Mouse (Mus musculus) MEL (cell line): ENCODE measurements around the gene Tlk1. TPM values are rescaled to one million over a fixed set of nuclear protein-coding genes. Genes with fewer than 3 reads are reported as not detected.

Experiments used
- DNase-seq: peaks from one replicate; pipeline ENCODE4 v3.0.0; 2011; ENCODE audit warnings: low read depth, low spot score
- H3K27ac ChIP-seq: 2 replicates; pipeline ENCODE4 v1.5.1; 2012; ENCODE audit warnings: low read depth, mild to moderate bottlenecking, control low read depth, low read length, moderate library complexity; ENCODE audit not compliant: control insufficient read depth
- H3K27me3 ChIP-seq, 2 experiments: fragments of 150-350 bp in 1 of 2; sonication (generic) in 1 of 2; 2 replicates each; pipeline ENCODE4 v1.6.1; 2012; ENCODE audit warnings: low read length in 2 of 2, mild to moderate bottlenecking in 2 of 2, improper control_type of control experiment in 1 of 2, moderate library complexity in 1 of 2; ENCODE audit not compliant: insufficient read depth in 2 of 2, control insufficient read depth in 1 of 2
- H3K36me3 ChIP-seq, 2 experiments: 2 replicates each; pipeline ENCODE4 v1.6.1; 2012 to 2014; ENCODE audit warnings: low read length in 2 of 2, improper control_type of control experiment in 1 of 2, inconsistent platforms in 1 of 2, mild to moderate bottlenecking in 1 of 2; ENCODE audit not compliant: insufficient read depth in 2 of 2, control insufficient read depth in 1 of 2
- H3K4me1 ChIP-seq, 2 experiments: fragments of 150-350 bp in 1 of 2; sonication (generic) in 1 of 2; 2 replicates each; pipeline ENCODE4 v1.6.1; 2012; ENCODE audit warnings: low read length in 2 of 2, improper control_type of control experiment in 1 of 2, mild to moderate bottlenecking in 1 of 2; ENCODE audit not compliant: insufficient read depth in 2 of 2, control insufficient read depth in 1 of 2
- H3K4me3 ChIP-seq, 2 experiments: fragments of 150-350 bp in 1 of 2; sonication (generic) in 1 of 2; 2 replicates each; pipeline ENCODE4 v1.5.1; 2012; ENCODE audit warnings: low read depth in 2 of 2, low read length in 2 of 2, mild to moderate bottlenecking in 2 of 2, moderate library complexity in 2 of 2, control low read depth in 1 of 2, improper control_type of control experiment in 1 of 2; ENCODE audit not compliant: control insufficient read depth in 1 of 2, insufficient read depth in 1 of 2
- H3K79me2 ChIP-seq: 2 replicates; pipeline ENCODE4 v1.6.1; 2012; ENCODE audit warnings: mild to moderate bottlenecking, low read length, moderate library complexity; ENCODE audit not compliant: control insufficient read depth, poor library complexity, insufficient read depth
- H3K9ac ChIP-seq: 2 replicates; pipeline ENCODE4 v1.6.1; 2012; ENCODE audit warnings: low read depth, mild to moderate bottlenecking, control low read depth, low read length, moderate library complexity; ENCODE audit not compliant: control insufficient read depth, poor library complexity, severe bottlenecking
- H3K9me3 ChIP-seq: fragments of 150-350 bp; sonication (generic); replicated peaks from 2 replicates; pipeline ENCODE4 v1.6.1; 2012; ENCODE audit warnings: mild to moderate bottlenecking, low read length, improper control_type of control experiment, moderate library complexity; ENCODE audit not compliant: insufficient read depth
- CHD1 ChIP-seq: IDR thresholded peaks from 2 replicates; pipeline ENCODE4 v1.6.1; 2012; ENCODE audit warnings: low read depth, mild to moderate bottlenecking, inconsistent platforms, low read length, improper control_type of control experiment
- CHD2 ChIP-seq: IDR thresholded peaks from 2 replicates; pipeline ENCODE4 v1.6.1; 2011; ENCODE audit warnings: low read length, improper control_type of control experiment
- CTCF ChIP-seq, 3 experiments: IDR thresholded peaks in 2 of 3; conservative IDR thresholded peaks in 1 of 3; 2 replicates each; pipeline ENCODE4 v1.5.1; 2011 to 2012; ENCODE audit warnings: low read length in 3 of 3, low read depth in 2 of 3, mild to moderate bottlenecking in 2 of 3, improper control_type of control experiment in 1 of 3, inconsistent platforms in 1 of 3, mixed read lengths in 1 of 3, moderate library complexity in 1 of 3; ENCODE audit not compliant: control insufficient read depth in 1 of 3, insufficient read depth in 1 of 3, poor library complexity in 1 of 3, severe bottlenecking in 1 of 3
- E2F4 ChIP-seq: IDR thresholded peaks from 2 replicates; pipeline ENCODE4 v1.6.1; 2011; ENCODE audit warnings: low read depth, low read length, improper control_type of control experiment, borderline replicate concordance
- EP300 ChIP-seq, 2 experiments: IDR thresholded peaks; 2 replicates each; pipeline ENCODE4 v1.6.1; 2011; ENCODE audit warnings: improper control_type of control experiment in 2 of 2, low read length in 2 of 2, low read depth in 1 of 2, mild to moderate bottlenecking in 1 of 2
- ETS1 ChIP-seq: IDR thresholded peaks from 2 replicates; pipeline ENCODE4 v1.6.1; 2012; ENCODE audit warnings: low read depth, mild to moderate bottlenecking, inconsistent platforms, low read length, improper control_type of control experiment, moderate library complexity
- GABPA ChIP-seq: IDR thresholded peaks from 2 replicates; pipeline ENCODE4 v1.6.1; 2012; ENCODE audit warnings: low read depth, mild to moderate bottlenecking, inconsistent platforms, low read length, improper control_type of control experiment, moderate library complexity
- GATA1 ChIP-seq: IDR thresholded peaks from 2 replicates; pipeline ENCODE4 v1.6.1; 2011; ENCODE audit warnings: low read depth, low read length, improper control_type of control experiment
- HCFC1 ChIP-seq: IDR thresholded peaks from 2 replicates; pipeline ENCODE4 v1.6.1; 2012; ENCODE audit warnings: low read depth, mild to moderate bottlenecking, inconsistent platforms, low read length, improper control_type of control experiment, moderate library complexity
- JUND ChIP-seq: IDR thresholded peaks from 2 replicates; pipeline ENCODE4 v1.6.1; 2011; ENCODE audit warnings: low read depth, mild to moderate bottlenecking, improper control_type of control experiment, low read length
- MAX ChIP-seq: IDR thresholded peaks from 2 replicates; pipeline ENCODE4 v1.6.1; 2011; ENCODE audit warnings: low read length, improper control_type of control experiment
- MAZ ChIP-seq: IDR thresholded peaks from 2 replicates; pipeline ENCODE4 v1.6.1; 2012; ENCODE audit warnings: low read depth, mild to moderate bottlenecking, inconsistent platforms, low read length, improper control_type of control experiment
- MEF2A ChIP-seq: IDR thresholded peaks from 2 replicates; pipeline ENCODE4 v1.6.1; 2014; ENCODE audit warnings: low read depth, mild to moderate bottlenecking, inconsistent platforms, low read length, improper control_type of control experiment; ENCODE audit not compliant: poor library complexity, insufficient replicate concordance, severe bottlenecking; ENCODE audit errors: extremely low read depth
- MXI1 ChIP-seq: IDR thresholded peaks from 2 replicates; pipeline ENCODE4 v1.6.1; 2011; ENCODE audit warnings: mild to moderate bottlenecking, low read depth, low read length, improper control_type of control experiment
- MYB ChIP-seq: IDR thresholded peaks from 2 replicates; pipeline ENCODE4 v1.6.1; 2011; ENCODE audit warnings: mild to moderate bottlenecking, low read depth, low read length, improper control_type of control experiment
- MYC ChIP-seq: IDR thresholded peaks from 2 replicates; pipeline ENCODE4 v1.6.1; 2011; ENCODE audit warnings: low read depth, mild to moderate bottlenecking, low read length, improper control_type of control experiment, moderate library complexity
- NELFE ChIP-seq: IDR thresholded peaks from 2 replicates; pipeline ENCODE4 v1.6.1; 2011; ENCODE audit warnings: low read depth, low read length, improper control_type of control experiment
- NRF1 ChIP-seq: IDR thresholded peaks from 2 replicates; pipeline ENCODE4 v1.6.1; 2014; ENCODE audit warnings: low read depth, mild to moderate bottlenecking, inconsistent platforms, low read length, improper control_type of control experiment, moderate library complexity; ENCODE audit not compliant: poor library complexity, insufficient read depth, severe bottlenecking
- POLR2A ChIP-seq, 2 experiments: IDR thresholded peaks; 2 replicates each; pipeline ENCODE4 v1.6.1; 2011 to 2012; ENCODE audit warnings: low read length in 2 of 2, mild to moderate bottlenecking in 2 of 2, control low read depth in 1 of 2, improper control_type of control experiment in 1 of 2, low read depth in 1 of 2, moderate library complexity in 1 of 2; ENCODE audit not compliant: control insufficient read depth in 1 of 2, insufficient read depth in 1 of 2, poor library complexity in 1 of 2
- POLR2AphosphoS2 ChIP-seq: IDR thresholded peaks from 2 replicates; pipeline ENCODE4 v1.6.1; 2011; ENCODE audit warnings: low read length, improper control_type of control experiment
- POLR2AphosphoS5 ChIP-seq: IDR thresholded peaks from 2 replicates; pipeline ENCODE4 v1.6.1; 2012; ENCODE audit warnings: low read depth, borderline replicate concordance, mild to moderate bottlenecking, inconsistent platforms, low read length, moderate library complexity, mixed read lengths
- RCOR1 ChIP-seq: IDR thresholded peaks from 2 replicates; pipeline ENCODE4 v1.6.1; 2012; ENCODE audit warnings: low read depth, mild to moderate bottlenecking, inconsistent platforms, low read length, improper control_type of control experiment
- TBP ChIP-seq: IDR thresholded peaks from 2 replicates; pipeline ENCODE4 v1.8.0; 2011; ENCODE audit warnings: low read depth, low read length, improper control_type of control experiment
- TCF12 ChIP-seq: IDR thresholded peaks from 2 replicates; pipeline ENCODE4 v1.6.1; 2014; ENCODE audit warnings: low read depth, mild to moderate bottlenecking, inconsistent platforms, low read length, improper control_type of control experiment, moderate library complexity
- UBTF ChIP-seq: IDR thresholded peaks from 2 replicates; pipeline ENCODE4 v1.6.1; 2012; ENCODE audit warnings: low read depth, mild to moderate bottlenecking, inconsistent platforms, low read length, improper control_type of control experiment, moderate library complexity, borderline replicate concordance; ENCODE audit not compliant: insufficient read depth
- USF1 ChIP-seq: IDR thresholded peaks from 2 replicates; pipeline ENCODE4 v1.6.1; 2014; ENCODE audit warnings: low read depth, mild to moderate bottlenecking, inconsistent platforms, low read length, improper control_type of control experiment, moderate library complexity
- USF2 ChIP-seq, 2 experiments: IDR thresholded peaks; 2 replicates each; pipeline ENCODE4 v1.6.1; 2011 to 2012; ENCODE audit warnings: improper control_type of control experiment in 2 of 2, low read length in 2 of 2, borderline replicate concordance in 1 of 2, inconsistent platforms in 1 of 2, low read depth in 1 of 2, mild to moderate bottlenecking in 1 of 2; ENCODE audit not compliant: insufficient read depth in 1 of 2
- ZKSCAN1 ChIP-seq: IDR thresholded peaks from 2 replicates; pipeline ENCODE4 v1.6.1; 2012; ENCODE audit warnings: low read depth, mild to moderate bottlenecking, inconsistent platforms, low read length, improper control_type of control experiment, moderate library complexity
- ZNF384 ChIP-seq: IDR thresholded peaks from 2 replicates; pipeline ENCODE4 v1.6.1; 2012; ENCODE audit warnings: low read depth, mild to moderate bottlenecking, inconsistent platforms, low read length, improper control_type of control experiment
- polyA plus RNA-seq, 2 experiments: library from polyadenylated mRNA; stranded (reverse) in 1 of 2; unstranded in 1 of 2; fragments of >175 nt in 1 of 2; fragments of >200 nt in 1 of 2; gene quantifications; 2 replicates each; pipeline versions ENCODE4 v1.2.1 to v1.2.4; 2012; ENCODE audit warnings: low replicate concordance in 2 of 2, low read depth in 1 of 2; ENCODE audit not compliant: insufficient read length in 2 of 2, insufficient read depth in 1 of 2, missing spikeins in 1 of 2
- total RNA-seq: library from RNA; depleted of rRNA; stranded (reverse); fragments of 300-350 nt; gene quantifications from 2 replicates; pipeline ENCODE4 v1.2.3, GENCODE M21; 2012

Tlk1 gene
- total and polyA plus RNA-seq, 3 experiments, result 20.5 to 57.0 (median 56.6) TPM

DNA sequence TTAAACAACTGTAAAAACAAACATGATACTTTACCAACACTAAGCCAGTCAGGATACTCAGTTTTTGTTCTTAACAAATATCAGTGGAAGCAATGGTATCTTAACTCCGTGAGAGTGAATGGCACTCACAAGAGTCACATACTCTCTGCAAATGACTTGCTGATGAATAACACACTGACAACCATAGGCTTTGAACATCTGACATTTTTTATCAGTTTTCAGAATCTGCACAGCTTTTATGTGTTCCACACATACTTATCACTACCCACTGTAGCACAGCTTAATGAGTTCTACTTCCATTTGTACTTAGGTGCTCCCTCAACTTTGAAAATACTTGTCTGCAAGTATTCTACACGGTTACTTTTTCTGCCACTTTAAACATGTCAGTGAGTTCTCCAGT is 35.3 kb downstream of the Tlk1 start:
- H3K9me3 ChIP-seq, result no peaks in the 10 kb centered on the region
- DNase-seq, result no peak
- no peaks in the 10 kb centered on the region for H3K27me3 ChIP-seq
- no peak overlapping the region for H3K9ac ChIP-seq
- H3K27ac ChIP-seq, result no peak overlapping the region
- H3K4me3 ChIP-seq, result no peak overlapping the region
- no peak for TF ChIP-seq RCOR1
- TF ChIP-seq MXI1, result no peak
- TF ChIP-seq POLR2AphosphoS2, result no peak
- TF ChIP-seq GABPA, result no peak
- no peak for TF ChIP-seq EP300 (IDR thresholded peaks at IDR 0.05; ENCODE audit: low read depth in 1 of 2, low read length in 2 of 2)
- TF ChIP-seq MEF2A, result no peak
- TF ChIP-seq USF1, result no peak
- no peak for TF ChIP-seq USF2 (IDR thresholded peaks at IDR 0.05; ENCODE audit: borderline replicate concordance in 1 of 2, insufficient read depth in 1 of 2, low read depth in 1 of 2, low read length in 2 of 2)
- H3K4me1 ChIP-seq, result peaks cover 0 to 26% of the 10 kb centered on the region in 2 experiments; a peak in 3 of 4 replicates
- H3K79me2 ChIP-seq, result peaks cover 36% of the 10 kb centered on the region
- peaks cover 10 to 30% of the 10 kb centered on the region in 2 experiments for H3K36me3 ChIP-seq

DNA sequence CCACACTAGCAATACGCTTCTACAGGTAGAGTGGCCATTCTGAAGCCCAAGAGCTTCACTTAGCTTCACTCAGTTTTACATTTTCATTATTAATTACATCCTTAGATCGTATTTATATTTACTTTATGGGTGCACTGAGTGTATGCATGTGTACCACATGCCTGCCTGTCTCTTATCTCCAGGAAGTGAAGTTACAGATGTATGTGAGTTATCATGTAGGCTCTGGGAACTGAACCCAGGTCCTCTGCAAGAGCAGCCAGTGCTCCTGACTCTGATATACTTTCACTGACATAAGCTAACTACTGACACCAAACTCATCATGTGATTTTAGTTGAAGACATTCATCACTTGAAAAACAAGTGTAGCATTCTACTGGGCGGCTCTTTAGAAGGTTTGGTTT is 36.2 kb downstream of the Tlk1 start:
- H3K9ac ChIP-seq, result no peak overlapping the region
- peaks cover 35% of the 10 kb centered on the region for H3K79me2 ChIP-seq
- H3K4me3 ChIP-seq, result no peak overlapping the region
- peaks cover 0 to 26% of the 10 kb centered on the region in 2 experiments; a peak in 3 of 4 replicates for H3K4me1 ChIP-seq
- no peaks in the 10 kb centered on the region for H3K9me3 ChIP-seq
- peak; percentile 45 for DNase-seq
- no peaks in the 10 kb centered on the region for H3K27me3 ChIP-seq
- H3K27ac ChIP-seq, result no peak overlapping the region
- peaks cover 9 to 30% of the 10 kb centered on the region in 2 experiments for H3K36me3 ChIP-seq
- peak; percentile 45; the same call in 1 of the 2 replicates for TF ChIP-seq GATA1
- no peak for TF ChIP-seq UBTF
- TF ChIP-seq USF1, result peak; percentile 34; the same call in 1 of the 2 replicates
- no peak for TF ChIP-seq NELFE
- TF ChIP-seq E2F4, result no peak
- no peak for TF ChIP-seq CTCF (IDR thresholded peaks at IDR 0.05 in 2 of 3, conservative IDR thresholded peaks at IDR 0.05 in 1 of 3; ENCODE audit: control insufficient read depth in 1 of 3, insufficient read depth in 1 of 3, low read depth in 2 of 3, low read length in 3 of 3, poor library complexity in 1 of 3, severe bottlenecking in 1 of 3)
- TF ChIP-seq ZKSCAN1, result no peak
- no peak for TF ChIP-seq RCOR1
- TF ChIP-seq USF2 (IDR thresholded peaks at IDR 0.05; ENCODE audit: borderline replicate concordance in 1 of 2, insufficient read depth in 1 of 2, low read depth in 1 of 2, low read length in 2 of 2), result no peak
- 0 out of 2 replicates have a peak, but pooled peaks have one; percentile 27 for TF ChIP-seq TCF12
- TF ChIP-seq POLR2A (IDR thresholded peaks at IDR 0.05; ENCODE audit: control insufficient read depth in 1 of 2, insufficient read depth in 1 of 2, low read depth in 1 of 2, low read length in 2 of 2, poor library complexity in 1 of 2), result no peak
- no peak for TF ChIP-seq ZNF384
- no peak for TF ChIP-seq JUND
- TF ChIP-seq CHD1, result no peak
- TF ChIP-seq MAX, result no peak
- TF ChIP-seq MYB, result no peak
- TF ChIP-seq POLR2AphosphoS5, result no peak
- TF ChIP-seq ETS1, result peak; percentile 57
- TF ChIP-seq TBP, result no peak
- no peak for TF ChIP-seq POLR2AphosphoS2
- TF ChIP-seq MAZ, result no peak
- peak; percentile 69; the same call in 1 of the 2 replicates for TF ChIP-seq MYC
- no peak for TF ChIP-seq HCFC1
- TF ChIP-seq NRF1, result no peak
- no peak for TF ChIP-seq CHD2
- no peak for TF ChIP-seq GABPA
- 0 out of 4 replicates have a peak, but pooled peaks have one; percentile 8 to 33 for TF ChIP-seq EP300 (IDR thresholded peaks at IDR 0.05; ENCODE audit: low read depth in 1 of 2, low read length in 2 of 2)
- 0 out of 2 replicates have a peak, but pooled peaks have one; percentile 52 for TF ChIP-seq MXI1
- no peak for TF ChIP-seq MEF2A
